Mouse (Mus musculus): Measurements from ENCODE around the gene C1galt1. TPM values are rescaled to one million over a fixed set of nuclear protein-coding genes. Genes with fewer than 3 reads are reported as not detected.

Gene C1galt1
- total and polyA plus RNA-seq, 3 experiments = 7.0 to 22.2 (median 12.2) TPM

DNA sequence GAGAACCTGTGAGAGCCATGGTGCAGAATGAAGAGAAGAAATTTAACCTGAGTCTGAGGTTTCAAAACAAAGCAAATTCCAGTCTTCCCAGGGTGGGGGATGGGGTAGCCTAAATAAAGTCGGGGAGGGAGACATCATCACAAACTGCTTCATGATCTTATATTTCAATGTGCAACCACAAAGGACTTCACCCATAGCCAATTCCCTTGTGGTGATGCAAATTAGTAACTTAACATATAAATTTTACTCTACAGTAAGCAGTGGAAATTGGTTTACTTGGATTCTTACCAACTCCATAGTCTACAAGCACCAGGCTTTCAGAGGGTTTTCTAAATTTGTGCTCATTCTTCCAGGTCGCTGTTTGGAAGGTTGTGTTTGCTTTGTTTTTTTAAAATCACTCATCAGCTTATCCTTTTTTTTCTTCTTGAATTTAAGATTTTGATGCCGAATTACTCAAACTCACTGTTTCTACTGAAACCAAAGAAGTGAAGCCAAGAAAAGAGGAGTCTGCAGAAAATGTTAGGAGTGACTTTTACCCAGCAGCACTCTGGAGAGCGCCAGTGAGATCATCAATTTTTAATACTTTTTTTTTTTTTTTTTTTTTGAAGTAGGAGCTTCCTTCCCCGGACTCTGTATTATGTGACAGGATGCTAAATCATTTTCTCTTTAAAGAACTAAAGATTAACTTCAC is 41.5 kb downstream of the C1galt1 start:
- in situ Hi-C loops (cut with MboI; ENCODE audit: low pct_ligation_motif_present, low pct_unique_long_range_greater_than_20kb, low sequenced_read_pairs) (no loop called here), dilution Hi-C loops (cut with MboI; ENCODE audit: extremely low pct_ligation_motif_present, extremely low pct_unique_long_range_greater_than_20kb, low sequenced_read_pairs) (no loop called here)
- Histone ChIP-seq H3K79me2 (replicated peaks; ENCODE audit: control insufficient read depth, extremely low read depth, insufficient read depth, poor library complexity, severe bottlenecking) (no peaks in the 10 kb centered on the region), H3K36me3 (replicated peaks in 1 of 2; ENCODE audit: control insufficient read depth in 1 of 2, insufficient read depth in 1 of 2, low read length in 1 of 2) (no peaks in the 10 kb centered on the region), H3K4me3 (replicated peaks in 1 of 3; ENCODE audit: low read depth in 2 of 3, low read length in 2 of 3, poor library complexity in 1 of 3) (no peak overlapping the region), H3K27ac (ENCODE audit: insufficient read depth, low read depth) (no peak overlapping the region), H3K9me3 (replicated peaks; ENCODE audit: low read length) (no peaks in the 10 kb centered on the region), H3K27me3 (replicated peaks) (no peaks in the 10 kb centered on the region), H3K4me1 (ENCODE audit: control insufficient read depth in 1 of 2, insufficient read depth in 2 of 2) (no peaks in the 10 kb centered on the region), H3K9ac (ENCODE audit: insufficient read depth, low read depth) (no peak overlapping the region), H3K4me2 (ENCODE audit: insufficient read depth, low read depth, poor library complexity, severe bottlenecking) (no peak overlapping the region)
- no peak for DNase-seq (ENCODE audit: extremely low read depth)
- TF ChIP-seq JUND (conservative IDR thresholded peaks at IDR 0.05; ENCODE audit: low read depth, low read length) (no peak), USF2 (conservative IDR thresholded peaks at IDR 0.05; ENCODE audit: low read depth, low read length) (no peak), ZNF384 (IDR thresholded peaks at IDR 0.05; ENCODE audit: low read depth, low read length) (peak; percentile 47; the same call in 1 of the 2 replicates)

DNA sequence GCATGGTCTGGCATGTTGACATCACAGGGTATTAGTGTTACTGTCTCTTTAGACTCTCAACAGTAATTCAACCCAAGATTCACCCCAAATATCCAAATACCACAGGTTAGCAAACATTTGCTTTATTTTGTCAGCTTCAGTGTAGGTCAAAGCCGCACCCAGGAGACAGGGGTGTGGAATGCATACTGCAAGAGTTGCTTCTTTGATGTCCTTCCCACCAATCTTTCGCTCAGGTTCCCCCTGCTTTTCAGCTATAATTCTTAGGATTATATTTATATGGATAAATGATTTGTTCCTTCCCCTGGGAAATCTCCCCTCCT is 42.0 kb downstream of the C1galt1 start:
- TF ChIP-seq CTCF (conservative IDR thresholded peaks at IDR 0.05 in 1 of 2, IDR thresholded peaks at IDR 0.05 in 1 of 2; ENCODE audit: low read depth in 2 of 2, low read length in 2 of 2) = no peak
- no peak for TF ChIP-seq RCOR1 (conservative IDR thresholded peaks at IDR 0.05; ENCODE audit: low read depth, low read length)
- no peak for TF ChIP-seq MXI1 (IDR thresholded peaks at IDR 0.05; ENCODE audit: low read depth, low read length)
- TF ChIP-seq MYC (IDR thresholded peaks at IDR 0.05; ENCODE audit: low read depth, low read length) = no peak
- TF ChIP-seq MAFK (IDR thresholded peaks at IDR 0.05; ENCODE audit: insufficient replicate concordance, low read length) = no peak
- no peak for TF ChIP-seq MAZ (IDR thresholded peaks at IDR 0.05; ENCODE audit: low read depth, low read length)
- no peak for TF ChIP-seq SMC3 (IDR thresholded peaks at IDR 0.05; ENCODE audit: low read depth, low read length)
- TF ChIP-seq JUN (IDR thresholded peaks at IDR 0.05; ENCODE audit: insufficient read depth, low read depth, low read length) = no peak
- no peak for TF ChIP-seq MEF2A (IDR thresholded peaks at IDR 0.05; ENCODE audit: borderline replicate concordance, low read depth, low read length)
- TF ChIP-seq ELF1 (IDR thresholded peaks at IDR 0.05; ENCODE audit: low read depth, low read length) = no peak
- TF ChIP-seq MAX (IDR thresholded peaks at IDR 0.05; ENCODE audit: low read length) = no peak
- no peak for TF ChIP-seq USF2 (conservative IDR thresholded peaks at IDR 0.05; ENCODE audit: low read depth, low read length)
- TF ChIP-seq CHD2 (IDR thresholded peaks at IDR 0.05; ENCODE audit: low read length) = no peak
- TF ChIP-seq SIN3A (IDR thresholded peaks at IDR 0.05; ENCODE audit: low read length) = no peak
- no peak for TF ChIP-seq UBTF (IDR thresholded peaks at IDR 0.05; ENCODE audit: low read depth, low read length)
- TF ChIP-seq ZKSCAN1 (IDR thresholded peaks at IDR 0.05; ENCODE audit: borderline replicate concordance, low read depth, low read length) = no peak
- no peak for TF ChIP-seq POLR2AphosphoS2 (IDR thresholded peaks at IDR 0.05; ENCODE audit: low read depth, low read length)
- no peak for TF ChIP-seq BHLHE40 (IDR thresholded peaks at IDR 0.05; ENCODE audit: low read depth, low read length)
- TF ChIP-seq CHD1 (IDR thresholded peaks at IDR 0.05; ENCODE audit: low read depth, low read length) = no peak
- no peak for TF ChIP-seq POLR2A (IDR thresholded peaks at IDR 0.05; ENCODE audit: low read depth, low read length)
- H3K9me3 ChIP-seq (replicated peaks; ENCODE audit: low read length) = no peaks in the 10 kb centered on the region
- dilution Hi-C loops (cut with MboI; ENCODE audit: extremely low pct_ligation_motif_present, extremely low pct_unique_long_range_greater_than_20kb, low sequenced_read_pairs) = no loop called here
- H3K36me3 ChIP-seq (replicated peaks in 1 of 2; ENCODE audit: control insufficient read depth in 1 of 2, insufficient read depth in 1 of 2, low read length in 1 of 2) = no peaks in the 10 kb centered on the region
- no peak overlapping the region for H3K4me2 ChIP-seq (ENCODE audit: insufficient read depth, low read depth, poor library complexity, severe bottlenecking)
- in situ Hi-C loops (cut with MboI; ENCODE audit: low pct_ligation_motif_present, low pct_unique_long_range_greater_than_20kb, low sequenced_read_pairs) = no loop called here
- no peaks in the 10 kb centered on the region for H3K27me3 ChIP-seq (replicated peaks)
- no peaks in the 10 kb centered on the region for H3K79me2 ChIP-seq (replicated peaks; ENCODE audit: control insufficient read depth, extremely low read depth, insufficient read depth, poor library complexity, severe bottlenecking)
- no peak overlapping the region for H3K9ac ChIP-seq (ENCODE audit: insufficient read depth, low read depth)
- no peaks in the 10 kb centered on the region for H3K4me1 ChIP-seq (ENCODE audit: control insufficient read depth in 1 of 2, insufficient read depth in 2 of 2)
- DNase-seq (ENCODE audit: extremely low read depth) = no peak
- no peak overlapping the region for H3K27ac ChIP-seq (ENCODE audit: insufficient read depth, low read depth)
- no peak overlapping the region for H3K4me3 ChIP-seq (replicated peaks in 1 of 3; ENCODE audit: low read depth in 2 of 3, low read length in 2 of 3, poor library complexity in 1 of 3)
